Mouse (Mus musculus): ENCODE results near the gene Zfp592. TPM values are rescaled to one million over a fixed set of nuclear protein-coding genes. Genes with fewer than 3 reads are reported as not detected.

The Zfp592 gene
- polyA plus RNA-seq (2015; fragmentation: Nextera tagmentation; extraction: Ambion mirVana) = 9.0 and 12.2 TPM in 2 replicates

- under 1% methylated on average over 51 of the region's 102 CpGs for WGBS
- no peaks in the 10 kb centered on the region for H3K27me3 ChIP-seq (replicated peaks; ENCODE audit: control insufficient read depth, insufficient read depth, low read length)
Observed at GRCm38 (mm10) chr7:80992980-80993833, at the start of gene Zfp592. Gene Zfp592 (plus strand): TSS chr7:80993681.

DNA sequence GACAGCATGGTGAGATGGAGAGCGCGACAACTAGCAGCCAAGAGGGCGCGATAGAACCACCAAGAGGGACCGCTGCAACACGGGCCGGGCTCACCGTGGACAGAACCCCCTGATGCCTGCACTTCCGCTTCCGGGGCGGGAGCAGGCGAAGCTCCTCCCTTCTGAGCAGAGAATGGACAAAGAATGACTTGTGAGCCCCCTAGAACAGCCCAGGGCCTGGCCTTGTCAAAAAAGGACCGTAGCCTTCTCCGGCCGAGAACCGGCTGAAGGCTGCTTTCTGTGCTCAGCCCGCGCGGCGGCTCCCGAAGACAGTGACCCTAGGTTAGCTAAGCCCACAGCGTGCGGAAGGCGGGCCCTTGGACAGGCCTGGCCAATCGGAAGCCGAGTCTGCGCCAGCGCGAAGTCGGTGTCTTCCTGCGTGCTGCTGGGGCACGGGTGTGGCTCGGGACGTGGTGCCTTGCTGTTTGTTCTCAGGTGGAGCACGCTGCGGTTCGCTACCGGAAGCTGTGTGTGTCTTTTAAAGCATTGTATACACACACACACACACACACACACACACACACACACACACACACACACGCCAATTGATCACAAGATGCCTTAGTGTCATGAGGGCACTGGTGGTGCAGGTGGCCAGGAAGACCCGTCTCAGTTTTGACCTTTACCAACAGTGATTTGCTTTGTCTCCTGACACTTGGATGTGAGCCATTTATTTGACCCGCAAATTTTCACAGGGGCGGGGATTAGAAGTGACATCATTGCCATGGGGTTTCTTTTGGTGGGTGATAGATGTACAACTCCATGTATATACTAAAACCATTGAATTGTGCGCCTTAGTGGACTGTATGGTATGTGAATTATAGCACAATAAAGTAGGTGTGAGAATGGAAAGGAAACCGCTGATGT, 45.8 kb upstream of the Zfp592 start, which contains the start of gene Sec11a:
Gene Sec11a (minus strand): TSS at position 336 of the 906 bp plus-strand sequence.
- Histone ChIP-seq H3K27ac (ENCODE audit: low read depth, low read length) (peak within 1 kb of the TSS; percentile 97), H3K9me3 (ENCODE audit: control insufficient read depth, low read length) (no peaks in the 10 kb centered on the region), H3K27me3 (replicated peaks; ENCODE audit: control insufficient read depth, insufficient read depth, low read length) (no peaks in the 10 kb centered on the region), H3K36me3 (ENCODE audit: control insufficient read depth, insufficient read depth, low read length) (peaks cover 2% of the 10 kb centered on the region; the same call in 1 of the 2 replicates), H3K4me3 (ENCODE audit: low read length) (peak within 1 kb of the TSS; percentile 51), H3K4me2 (ENCODE audit: low read length) (peak within 1 kb of the TSS; percentile 83), H3K9ac (ENCODE audit: low read depth, low read length) (peak within 1 kb of the TSS; percentile 78), H3K4me1 (ENCODE audit: control insufficient read depth, insufficient read depth, low read depth, low read length) (peaks cover 19% of the 10 kb centered on the region)
- ATAC-seq = peak; percentile 100
- WGBS = 2% methylated on average over 44 of the region's 44 CpGs

More at GRCm38 (mm10) chr7:80992980-80993833, at the start of gene Zfp592:
- H3K4me3 ChIP-seq (ENCODE audit: low read length) = peak within 1 kb of the TSS; percentile 85
- ATAC-seq = peak; percentile 94
- peak within 1 kb of the TSS; percentile 96 for H3K27ac ChIP-seq (ENCODE audit: low read depth, low read length)
- peak within 1 kb of the TSS; percentile 93 for H3K4me2 ChIP-seq (ENCODE audit: low read length)
- no peaks in the 10 kb centered on the region for H3K9me3 ChIP-seq (ENCODE audit: control insufficient read depth, low read length)
- H3K36me3 ChIP-seq (ENCODE audit: control insufficient read depth, insufficient read depth, low read length) = no peaks in the 10 kb centered on the region
- peak within 1 kb of the TSS; percentile 99 for H3K9ac ChIP-seq (ENCODE audit: low read depth, low read length)
- H3K4me1 ChIP-seq (ENCODE audit: control insufficient read depth, insufficient read depth, low read depth, low read length) = peaks cover 25% of the 10 kb centered on the region

- no peaks in the 10 kb centered on the region for H3K9me3 ChIP-seq (ENCODE audit: control insufficient read depth, low read length)
- 90% methylated on average over 4 of the region's 4 CpGs for WGBS
Observed at GRCm38 (mm10) chr7:80951461-80951860, 42.0 kb upstream of the Zfp592 start.

GRCm38 (mm10) chr7:80952140-80952539, 41.3 kb upstream of the Zfp592 start:
- Histone ChIP-seq H3K4me1 (ENCODE audit: control insufficient read depth, insufficient read depth, low read depth, low read length) (no peaks in the 10 kb centered on the region), H3K27me3 (replicated peaks; ENCODE audit: control insufficient read depth, insufficient read depth, low read length) (no peaks in the 10 kb centered on the region), H3K36me3 (ENCODE audit: control insufficient read depth, insufficient read depth, low read length) (no peaks in the 10 kb centered on the region), H3K9ac (ENCODE audit: low read depth, low read length) (no peak overlapping the region), H3K4me2 (ENCODE audit: low read length) (no peak overlapping the region), H3K9me3 (ENCODE audit: control insufficient read depth, low read length) (no peaks in the 10 kb centered on the region), H3K4me3 (ENCODE audit: low read length) (no peak overlapping the region), H3K27ac (ENCODE audit: low read depth, low read length) (no peak overlapping the region)
- 72% methylated on average over 3 of the region's 3 CpGs for whole genome bisulfite sequencing
- ATAC-seq = no peak

More at GRCm38 (mm10) chr7:80951461-80951860, 42.0 kb upstream of the Zfp592 start:
- H3K9ac ChIP-seq (ENCODE audit: low read depth, low read length) = no peak overlapping the region
- no peak overlapping the region for H3K27ac ChIP-seq (ENCODE audit: low read depth, low read length)
- no peaks in the 10 kb centered on the region for H3K27me3 ChIP-seq (replicated peaks; ENCODE audit: control insufficient read depth, insufficient read depth, low read length)
- peaks cover 2% of the 10 kb centered on the region; the same call in 1 of the 2 replicates for H3K4me1 ChIP-seq (ENCODE audit: control insufficient read depth, insufficient read depth, low read depth, low read length)
- ATAC-seq = no peak
- H3K4me2 ChIP-seq (ENCODE audit: low read length) = no peak overlapping the region
- H3K4me3 ChIP-seq (ENCODE audit: low read length) = no peak overlapping the region
- H3K36me3 ChIP-seq (ENCODE audit: control insufficient read depth, insufficient read depth, low read length) = no peaks in the 10 kb centered on the region

DNA sequence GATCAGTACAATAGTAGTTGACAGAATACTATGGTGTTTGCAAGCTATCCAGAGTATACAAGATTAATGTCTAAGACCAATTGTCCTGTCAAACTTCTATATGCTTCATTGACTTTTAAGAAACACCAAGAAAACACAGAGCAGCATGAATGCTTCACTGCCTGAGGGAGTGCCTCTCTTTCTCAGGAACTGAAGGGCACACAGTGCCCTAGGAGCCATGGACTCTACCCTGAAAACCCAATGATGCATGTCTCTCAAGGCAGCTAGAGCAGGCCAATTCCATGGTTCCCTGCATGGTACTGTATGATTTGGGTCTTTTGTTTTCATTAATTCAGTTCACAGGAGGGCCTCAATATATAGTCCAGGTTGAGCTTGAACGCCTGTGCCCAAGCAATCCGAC, 39.2 kb upstream of the Zfp592 start:
- WGBS = 82% methylated on average over 2 of the region's 2 CpGs
- no peak for ATAC-seq
- Histone ChIP-seq H3K9me3 (ENCODE audit: control insufficient read depth, low read length) (no peaks in the 10 kb centered on the region), H3K27ac (ENCODE audit: low read depth, low read length) (no peak overlapping the region), H3K36me3 (ENCODE audit: control insufficient read depth, insufficient read depth, low read length) (no peaks in the 10 kb centered on the region), H3K4me3 (ENCODE audit: low read length) (no peak overlapping the region), H3K4me2 (ENCODE audit: low read length) (no peak overlapping the region), H3K4me1 (ENCODE audit: control insufficient read depth, insufficient read depth, low read depth, low read length) (no peaks in the 10 kb centered on the region), H3K9ac (ENCODE audit: low read depth, low read length) (no peak overlapping the region), H3K27me3 (replicated peaks; ENCODE audit: control insufficient read depth, insufficient read depth, low read length) (no peaks in the 10 kb centered on the region)

- no peaks in the 10 kb centered on the region for H3K9me3 ChIP-seq (ENCODE audit: control insufficient read depth, low read length)
- ATAC-seq = no peak
- no peak overlapping the region for H3K4me2 ChIP-seq (ENCODE audit: low read length)
- no peaks in the 10 kb centered on the region for H3K4me1 ChIP-seq (ENCODE audit: control insufficient read depth, insufficient read depth, low read depth, low read length)
- no peak overlapping the region for H3K4me3 ChIP-seq (ENCODE audit: low read length)
- H3K36me3 ChIP-seq (ENCODE audit: control insufficient read depth, insufficient read depth, low read length) = no peaks in the 10 kb centered on the region
- WGBS = 75% methylated on average over 2 of the region's 2 CpGs
- H3K27ac ChIP-seq (ENCODE audit: low read depth, low read length) = no peak overlapping the region
- no peaks in the 10 kb centered on the region for H3K27me3 ChIP-seq (replicated peaks; ENCODE audit: control insufficient read depth, insufficient read depth, low read length)
- no peak overlapping the region for H3K9ac ChIP-seq (ENCODE audit: low read depth, low read length)
Observed at GRCm38 (mm10) chr7:80956891-80957290, 36.6 kb upstream of the Zfp592 start.

- Histone ChIP-seq H3K9me3 (ENCODE audit: control insufficient read depth, low read length) (no peaks in the 10 kb centered on the region), H3K4me3 (ENCODE audit: low read length) (no peak overlapping the region), H3K27ac (ENCODE audit: low read depth, low read length) (no peak overlapping the region), H3K27me3 (replicated peaks; ENCODE audit: control insufficient read depth, insufficient read depth, low read length) (no peaks in the 10 kb centered on the region), H3K4me1 (ENCODE audit: control insufficient read depth, insufficient read depth, low read depth, low read length) (no peaks in the 10 kb centered on the region), H3K9ac (ENCODE audit: low read depth, low read length) (no peak overlapping the region), H3K4me2 (ENCODE audit: low read length) (no peak overlapping the region), H3K36me3 (ENCODE audit: control insufficient read depth, insufficient read depth, low read length) (no peaks in the 10 kb centered on the region)
- no peak for ATAC-seq
- WGBS = 86% methylated on average over 3 of the region's 3 CpGs
Observed at GRCm38 (mm10) chr7:80959003-80959402, 34.5 kb upstream of the Zfp592 start.

GRCm38 (mm10) chr7:80962799-80963198, 30.7 kb upstream of the Zfp592 start:
- Histone ChIP-seq H3K4me1 (ENCODE audit: control insufficient read depth, insufficient read depth, low read depth, low read length) (no peaks in the 10 kb centered on the region), H3K4me3 (ENCODE audit: low read length) (no peak overlapping the region), H3K9me3 (ENCODE audit: control insufficient read depth, low read length) (no peaks in the 10 kb centered on the region), H3K9ac (ENCODE audit: low read depth, low read length) (no peak overlapping the region), H3K27ac (ENCODE audit: low read depth, low read length) (no peak overlapping the region), H3K36me3 (ENCODE audit: control insufficient read depth, insufficient read depth, low read length) (no peaks in the 10 kb centered on the region), H3K4me2 (ENCODE audit: low read length) (no peak overlapping the region), H3K27me3 (replicated peaks; ENCODE audit: control insufficient read depth, insufficient read depth, low read length) (no peaks in the 10 kb centered on the region)
- no peak for ATAC-seq
- 59% methylated on average over 6 of the region's 6 CpGs for WGBS

DNA sequence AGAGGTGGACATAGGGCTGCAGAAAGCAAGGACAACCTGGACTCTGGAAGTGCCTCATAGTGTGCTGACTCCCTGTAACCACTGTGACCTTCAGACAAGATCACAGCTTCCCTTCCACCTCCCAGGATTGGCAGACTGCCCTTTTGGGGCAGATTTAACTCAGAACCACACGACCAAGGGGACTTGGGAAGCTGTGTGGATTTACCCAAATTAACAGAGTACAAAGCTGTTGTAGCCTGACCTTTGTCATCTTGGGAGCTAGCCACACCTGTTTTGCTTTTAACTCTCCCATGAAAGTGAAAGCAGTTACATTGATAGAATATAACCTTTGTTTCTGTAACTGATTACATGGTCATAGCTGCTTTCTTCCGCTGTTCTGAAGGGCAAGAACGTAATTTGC, 22.6 kb upstream of the Zfp592 start:
- Histone ChIP-seq H3K4me1 (ENCODE audit: control insufficient read depth, insufficient read depth, low read depth, low read length) (no peaks in the 10 kb centered on the region), H3K36me3 (ENCODE audit: control insufficient read depth, insufficient read depth, low read length) (no peaks in the 10 kb centered on the region), H3K9me3 (ENCODE audit: control insufficient read depth, low read length) (no peaks in the 10 kb centered on the region), H3K27me3 (replicated peaks; ENCODE audit: control insufficient read depth, insufficient read depth, low read length) (no peaks in the 10 kb centered on the region), H3K27ac (ENCODE audit: low read depth, low read length) (no peak overlapping the region), H3K4me3 (ENCODE audit: low read length) (no peak overlapping the region), H3K9ac (ENCODE audit: low read depth, low read length) (no peak overlapping the region), H3K4me2 (ENCODE audit: low read length) (no peak overlapping the region)
- WGBS = 74% methylated on average over 3 of the region's 3 CpGs
- no peak for ATAC-seq
